Mouse (Mus musculus): ENCODE results near the gene Zfp706. TPM values are rescaled to one million over a fixed set of nuclear protein-coding genes. Genes with fewer than 3 reads are reported as not detected.

Zfp706 gene
- total RNA-seq, 1 experiment, result 65.1 TPM

- TF ChIP-seq CHD2 (IDR thresholded peaks at IDR 0.05; ENCODE audit: low read depth, low read length) (no peak), ZNF384 (IDR thresholded peaks at IDR 0.05; ENCODE audit: low read depth, low read length) (no peak), MAFK (IDR thresholded peaks at IDR 0.05; ENCODE audit: insufficient read depth, low read depth, low read length) (no peak)
- Histone ChIP-seq H3K4me3 (ENCODE audit: insufficient read depth in 1 of 2, low read depth in 1 of 2, low read length in 2 of 2, poor library complexity in 1 of 2, severe bottlenecking in 1 of 2) (no peak overlapping the region), H3K27ac (ENCODE audit: insufficient read depth, low read depth, low read length, poor library complexity, severe bottlenecking) (no peak overlapping the region), H3K9ac (ENCODE audit: insufficient read depth, low read depth, low read length, poor library complexity, severe bottlenecking) (no peak overlapping the region), H3K9me3 (ENCODE audit: control insufficient read depth, insufficient read depth, low read depth, low read length) (no peaks in the 10 kb centered on the region), H3K4me1 (ENCODE audit: control insufficient read depth in 2 of 2, insufficient read depth in 2 of 2, low read length in 2 of 2, poor library complexity in 1 of 2) (peaks cover 4 to 12% of the 10 kb centered on the region in 2 experiments; a peak in 3 of 4 replicates), H3K36me3 (ENCODE audit: control insufficient read depth, insufficient read depth, low read length, poor library complexity, severe bottlenecking) (no peaks in the 10 kb centered on the region)
- DNase-seq (ENCODE audit: low read depth, low spot score), result no peak
- in situ Hi-C loops (cut with MboI; ENCODE audit: low sequenced_read_pairs in 2 of 2, unreplicated experiment in 2 of 2), result no loop called here
These were observed 51.4 kb downstream of the Zfp706 start for GRCm38 (mm10) chr15:36956221-36956620.

DNA sequence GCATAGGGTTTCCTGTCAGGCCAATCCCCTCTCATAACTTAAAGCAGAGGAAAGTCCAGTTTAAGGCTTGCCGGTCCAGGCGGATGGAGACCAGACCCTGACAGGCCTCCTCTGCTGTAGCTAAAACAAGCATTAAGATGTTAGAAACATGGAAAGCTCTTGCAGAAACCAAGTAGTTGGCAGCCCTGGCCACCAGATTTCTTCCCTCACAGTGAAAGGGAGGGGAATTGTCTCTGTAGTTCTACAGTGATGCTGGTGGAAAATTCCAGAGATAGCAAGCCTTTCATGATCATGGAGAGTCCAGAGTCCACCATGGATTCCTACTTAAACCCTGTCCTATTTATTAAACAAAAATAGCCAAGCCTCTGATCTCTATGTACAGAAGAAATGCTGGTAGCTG, 57.3 kb downstream of the Zfp706 start:
- Histone ChIP-seq H3K36me3 (ENCODE audit: control insufficient read depth, insufficient read depth, low read length, poor library complexity, severe bottlenecking) (no peaks in the 10 kb centered on the region), H3K9ac (ENCODE audit: insufficient read depth, low read depth, low read length, poor library complexity, severe bottlenecking) (no peak overlapping the region), H3K27ac (ENCODE audit: insufficient read depth, low read depth, low read length, poor library complexity, severe bottlenecking) (no peak overlapping the region), H3K4me1 (ENCODE audit: control insufficient read depth in 2 of 2, insufficient read depth in 2 of 2, low read length in 2 of 2, poor library complexity in 1 of 2) (peaks cover 0 to 7% of the 10 kb centered on the region in 2 experiments; a peak in 2 of 4 replicates), H3K4me3 (ENCODE audit: insufficient read depth in 1 of 2, low read depth in 1 of 2, low read length in 2 of 2, poor library complexity in 1 of 2, severe bottlenecking in 1 of 2) (no peak overlapping the region), H3K9me3 (ENCODE audit: control insufficient read depth, insufficient read depth, low read depth, low read length) (no peaks in the 10 kb centered on the region)
- no peak for DNase-seq (ENCODE audit: low read depth, low spot score)
- TF ChIP-seq CHD2 (IDR thresholded peaks at IDR 0.05; ENCODE audit: low read depth, low read length), result no peak
- no peak for TF ChIP-seq MAFK (IDR thresholded peaks at IDR 0.05; ENCODE audit: insufficient read depth, low read depth, low read length)
- no peak for TF ChIP-seq HCFC1 (IDR thresholded peaks at IDR 0.05; ENCODE audit: borderline replicate concordance, insufficient read depth, low read length)
- TF ChIP-seq ZNF384 (IDR thresholded peaks at IDR 0.05; ENCODE audit: low read depth, low read length), result no peak
- no peak for TF ChIP-seq ZC3H11A (IDR thresholded peaks at IDR 0.05; ENCODE audit: borderline replicate concordance, low read depth, low read length)
- in situ Hi-C loops (cut with MboI; ENCODE audit: low sequenced_read_pairs in 2 of 2, unreplicated experiment in 2 of 2), result no loop called here

- no peak for DNase-seq (ENCODE audit: low read depth, low spot score)
- H3K36me3 ChIP-seq (ENCODE audit: control insufficient read depth, insufficient read depth, low read length, poor library complexity, severe bottlenecking), result no peaks in the 10 kb centered on the region
- no peak overlapping the region for H3K27ac ChIP-seq (ENCODE audit: insufficient read depth, low read depth, low read length, poor library complexity, severe bottlenecking)
- no peaks in the 10 kb centered on the region for H3K9me3 ChIP-seq (ENCODE audit: control insufficient read depth, insufficient read depth, low read depth, low read length)
- H3K4me1 ChIP-seq (ENCODE audit: control insufficient read depth in 2 of 2, insufficient read depth in 2 of 2, low read length in 2 of 2, poor library complexity in 1 of 2), result peaks cover 0 to 3% of the 10 kb centered on the region in 2 experiments; a peak in 2 of 4 replicates
- TF ChIP-seq HCFC1 (IDR thresholded peaks at IDR 0.05; ENCODE audit: borderline replicate concordance, insufficient read depth, low read length), result no peak
- TF ChIP-seq MAFK (IDR thresholded peaks at IDR 0.05; ENCODE audit: insufficient read depth, low read depth, low read length), result no peak
- no peak for TF ChIP-seq ZNF384 (IDR thresholded peaks at IDR 0.05; ENCODE audit: low read depth, low read length)
- no peak for TF ChIP-seq CHD2 (IDR thresholded peaks at IDR 0.05; ENCODE audit: low read depth, low read length)
- no peak for TF ChIP-seq ZC3H11A (IDR thresholded peaks at IDR 0.05; ENCODE audit: borderline replicate concordance, low read depth, low read length)
- H3K9ac ChIP-seq (ENCODE audit: insufficient read depth, low read depth, low read length, poor library complexity, severe bottlenecking), result no peak overlapping the region
- H3K4me3 ChIP-seq (ENCODE audit: insufficient read depth in 1 of 2, low read depth in 1 of 2, low read length in 2 of 2, poor library complexity in 1 of 2, severe bottlenecking in 1 of 2), result no peak overlapping the region
- in situ Hi-C loops (cut with MboI; ENCODE audit: low sequenced_read_pairs in 2 of 2, unreplicated experiment in 2 of 2), result no loop called here
These were observed 58.6 kb downstream of the Zfp706 start for GRCm38 (mm10) chr15:36948866-36949546.

Data from ES-E14 (cell line).